Mouse (Mus musculus) left cerebral cortex, postnatal 4 days (tissue): ENCODE data around the gene Gm45808. TPM values are rescaled to one million over a fixed set of nuclear protein-coding genes. Genes with fewer than 3 reads are reported as not detected.
"Not testable (repeated sequence)": the region's sequence is repeated elsewhere in the genome, so short reads cannot be mapped to it uniquely, and the experiment has no call there.

Experiments used
- DNase-seq: peaks from one replicate; pipeline ENCODE4 v3.0.0-alpha.2; 2022
- intact Hi-C: fragments of 180-260 bp; cut with DNase I; formaldehyde crosslinking; loops from one replicate; pipeline ENCODE4 v1.15.1; 2025
- total RNA-seq, 2 experiments: library from RNA; stranded (reverse); gene quantifications; 2 replicates each; pipeline ENCODE4 v1.2.3; 2021

The Gm45808 gene
- total RNA-seq, 2 experiments from 2014 or later: not detected

- intact Hi-C loops: no loop called here
Measured at GRCm38 (mm10) chr7:45509912-45510787, 23.5 kb upstream of the Gm45808 start, which contains the start of gene Nucb1. Nucb1 (minus strand) TSS chr7:45510406.

GRCm38 (mm10) chr7:45509181-45509882 lies 22.7 kb upstream of the Gm45808 start:
- DNase-seq: no peak
- intact Hi-C loops: no loop called here

More at GRCm38 (mm10) chr7:45509912-45510787, 23.5 kb upstream of the Gm45808 start, which contains the start of gene Nucb1:
- DNase-seq: peak; percentile 92

- intact Hi-C loops: no loop called here
- DNase-seq: no peak
Measured at GRCm38 (mm10) chr7:45508561-45508960, 21.9 kb upstream of the Gm45808 start.

GRCm38 (mm10) chr7:45507583-45507982 lies 21.0 kb upstream of the Gm45808 start:
- intact Hi-C loops: no loop called here
- DNase-seq: no peak

GRCm38 (mm10) chr7:45498427-45498826 lies 11.8 kb upstream of the Gm45808 start:
- intact Hi-C loops: no loop called here
- DNase-seq: no peak

GRCm38 (mm10) chr7:45494548-45494947 lies 7.9 kb upstream of the Gm45808 start:
- intact Hi-C loops: no loop called here

GRCm38 (mm10) chr7:45492951-45493350 lies 6.3 kb upstream of the Gm45808 start:
- intact Hi-C loops: no loop called here
- DNase-seq: peak; percentile 16

More at GRCm38 (mm10) chr7:45494548-45494947, 7.9 kb upstream of the Gm45808 start:
- DNase-seq: no peak

GRCm38 (mm10) chr7:45492225-45492844 lies 5.7 kb upstream of the Gm45808 start:
- intact Hi-C loops: no loop called here
- DNase-seq: no peak

GRCm38 (mm10) chr7:45491264-45491663 lies 4.7 kb upstream of the Gm45808 start:
- no peak for DNase-seq
- intact Hi-C loops: no loop called here

GRCm38 (mm10) chr7:45490822-45491221 lies 4.2 kb upstream of the Gm45808 start:
- DNase-seq: no peak
- intact Hi-C loops: no loop called here

- no peak for DNase-seq
- intact Hi-C loops: no loop called here
Measured at GRCm38 (mm10) chr7:45489578-45489977, 3.0 kb upstream of the Gm45808 start.

GRCm38 (mm10) chr7:45488293-45489204 lies 1.9 kb upstream of the Gm45808 start, which contains the start of gene Dhdh:
Dhdh (minus strand) TSS chr7:45488805.
- DNase-seq: peak; percentile 54
- intact Hi-C loops: no loop called here

- intact Hi-C loops: no loop called here
- no peak for DNase-seq
Measured at GRCm38 (mm10) chr7:45487861-45488292, 1.3 kb upstream of the Gm45808 start.

GRCm38 (mm10) chr7:45486158-45486557 lies 453 bp downstream of the Gm45808 start:
- DNase-seq: no peak
- intact Hi-C loops: no loop called here

- intact Hi-C loops, DNase-seq: not testable (repeated sequence)
Measured at GRCm38 (mm10) chr7:45484985-45485384, 1.6 kb downstream of the Gm45808 start.

GRCm38 (mm10) chr7:45482166-45482565 lies 4.4 kb downstream of the Gm45808 start:
- no peak for DNase-seq
- intact Hi-C loops: no loop called here

- intact Hi-C loops: no loop called here
- DNase-seq: peak; percentile 52
Measured at GRCm38 (mm10) chr7:45481374-45481927, 5.2 kb downstream of the Gm45808 start, which contains the start of gene Tulp2. Tulp2 (plus strand) TSS chr7:45481877.

- intact Hi-C loops: not testable (repeated sequence)
Measured at GRCm38 (mm10) chr7:45480310-45480709, 6.3 kb downstream of the Gm45808 start.

GRCm38 (mm10) chr7:45478774-45479173 lies 7.8 kb downstream of the Gm45808 start:
- intact Hi-C loops: loop anchor here (5.0 kb wide), 1 partner anchor 84 kb away; no protein-coding TSS in a partner anchor
- no peak for DNase-seq

More at GRCm38 (mm10) chr7:45480310-45480709, 6.3 kb downstream of the Gm45808 start:
- DNase-seq: not testable (repeated sequence)
